Mouse (Mus musculus) liver, embryonic 14.5 days (tissue): Measurements from ENCODE around the gene Btbd9. TPM values are rescaled to one million over a fixed set of nuclear protein-coding genes. Genes with fewer than 3 reads are reported as not detected.

Experiments used
- ATAC-seq: fragments of 200-750 bp; cut with Nextera tagmentation; 2 replicates; pipeline ENCODE4 v1.8.0; 2017; ENCODE audit warnings: moderate number of reproducible peaks, mild to moderate bottlenecking, moderate library complexity; ENCODE audit not compliant: insufficient read depth
- DNase-seq, 3 experiments: peaks; one replicate each; pipeline ENCODE4 v3.0.0-alpha.2; 2012 to 2013; ENCODE audit warnings: low read depth in 3 of 3, low spot score in 3 of 3
- H3K27ac ChIP-seq: fragments of 300-500 bp; sonication (generic); 2 replicates; pipeline ENCODE4 v1.5.1; 2014; ENCODE audit warnings: moderate library complexity, mild to moderate bottlenecking, control low read depth, inconsistent platforms
- H3K27me3 ChIP-seq: fragments of 300-500 bp; sonication (generic); 2 replicates; pipeline ENCODE4 v1.6.1; 2014; ENCODE audit warnings: mild to moderate bottlenecking, low read length, moderate library complexity; ENCODE audit not compliant: control insufficient read depth, insufficient read depth
- H3K36me3 ChIP-seq: fragments of 300-500 bp; sonication (generic); replicated peaks from 2 replicates; pipeline ENCODE4 v1.6.1; 2014; ENCODE audit warnings: low read depth; ENCODE audit not compliant: control insufficient read depth, insufficient read depth
- H3K4me1 ChIP-seq, 2 experiments: fragments of 200-500 bp in 1 of 2; fragments of 300-500 bp in 1 of 2; sonication (generic) in 1 of 2; replicated peaks; 2 replicates each; pipeline ENCODE4 v1.6.1; 2012 to 2014; ENCODE audit warnings: antibody characterized with exemption in 1 of 2, inconsistent platforms in 1 of 2, low read length in 1 of 2; ENCODE audit not compliant: control insufficient read depth in 2 of 2, insufficient read depth in 2 of 2
- H3K4me2 ChIP-seq: fragments of 300-500 bp; sonication (generic); 2 replicates; pipeline ENCODE4 v1.6.1; 2014; ENCODE audit warnings: low read depth, mild to moderate bottlenecking, control low read depth, moderate library complexity
- H3K4me3 ChIP-seq, 2 experiments: fragments of 200-500 bp in 1 of 2; fragments of 300-500 bp in 1 of 2; sonication (generic) in 1 of 2; 2 replicates each; pipeline ENCODE4 v1.5.1; 2012 to 2014; ENCODE audit warnings: low read depth in 2 of 2, low read length in 2 of 2, mild to moderate bottlenecking in 2 of 2, control low read depth in 1 of 2, inconsistent platforms in 1 of 2, moderate library complexity in 1 of 2; ENCODE audit not compliant: insufficient read depth in 1 of 2
- H3K9ac ChIP-seq: fragments of 300-500 bp; sonication (generic); replicated peaks from 2 replicates; pipeline ENCODE4 v1.6.1; 2014; ENCODE audit warnings: mild to moderate bottlenecking, control low read depth, moderate library complexity
- H3K9me3 ChIP-seq: fragments of 300-500 bp; sonication (generic); 2 replicates; pipeline ENCODE4 v1.6.1; 2016; ENCODE audit warnings: low read length, mixed read lengths; ENCODE audit not compliant: control insufficient read depth
- CTCF ChIP-seq: IDR thresholded peaks from 2 replicates; pipeline ENCODE4 v1.5.1; 2016; ENCODE audit warnings: antibody characterized with exemption, low read depth, control low read depth
- EP300 ChIP-seq: IDR thresholded peaks from 2 replicates; pipeline ENCODE4 v1.6.1; 2016; ENCODE audit warnings: antibody characterized with exemption, low read depth
- WGBS: fragments of 180-500 bp; shearing (Covaris S2); extraction: QIAGEN DNeasy Blood & Tissue Kit; methylation state at CpG from one replicate; pipeline ENCODE4 v1.1.7; 2014; ENCODE audit not compliant: insufficient replicate concordance; 5-methylcytosine and 5-hydroxymethylcytosine counted together
- polyA plus RNA-seq, 2 experiments: library from polyadenylated mRNA; depleted of rRNA in 1 of 2; stranded (reverse) in 1 of 2; unstranded in 1 of 2; fragments of >200 nt; fragmentation: Nextera tagmentation in 1 of 2; extraction: Ambion mirVana in 1 of 2; gene quantifications; 2 replicates each; pipeline versions ENCODE4 v1.2.1 to v1.2.3; 2012 to 2014

Btbd9 gene
- polyA plus RNA-seq, 2 experiments, result 2.7 to 9.6 TPM

- no peaks in the 10 kb centered on the region for H3K9me3 ChIP-seq
- TF ChIP-seq CTCF (no peak), EP300 (no peak)
- no peak overlapping the region for H3K4me3 ChIP-seq
- 54% methylated on average over 10 of the region's 10 CpGs for WGBS
- peaks cover 0 to 4% of the 10 kb centered on the region in 2 experiments; a peak in 1 of 4 replicates for H3K4me1 ChIP-seq
- no peaks in the 10 kb centered on the region for H3K27me3 ChIP-seq
- no peak overlapping the region for H3K27ac ChIP-seq
- DNase-seq, result no peak
- ATAC-seq, result no peak
- no peak overlapping the region for H3K4me2 ChIP-seq
- H3K36me3 ChIP-seq, result no peaks in the 10 kb centered on the region
- no peak overlapping the region for H3K9ac ChIP-seq
Observed at GRCm38 (mm10) chr17:30261307-30261982, 314.8 kb downstream of the Btbd9 start.

- no peaks in the 10 kb centered on the region for H3K27me3 ChIP-seq
- no peak overlapping the region for H3K27ac ChIP-seq
Observed at GRCm38 (mm10) chr17:30260641-30261306, 315.5 kb downstream of the Btbd9 start.

GRCm38 (mm10) chr17:30259938-30260337 lies 316.4 kb downstream of the Btbd9 start:
- DNase-seq (no peak), ATAC-seq (no peak)
- H3K4me1 ChIP-seq, result peaks cover 0 to 4% of the 10 kb centered on the region in 2 experiments; a peak in 1 of 4 replicates
- no peaks in the 10 kb centered on the region for H3K27me3 ChIP-seq
- no peaks in the 10 kb centered on the region for H3K36me3 ChIP-seq
- H3K4me2 ChIP-seq, result no peak overlapping the region
- H3K9me3 ChIP-seq, result no peaks in the 10 kb centered on the region
- H3K9ac ChIP-seq, result no peak overlapping the region
- no peak overlapping the region for H3K4me3 ChIP-seq
- no peak for TF ChIP-seq CTCF
- H3K27ac ChIP-seq, result no peak overlapping the region
- 63% methylated on average over 6 of the region's 6 CpGs for WGBS

More at GRCm38 (mm10) chr17:30260641-30261306, 315.5 kb downstream of the Btbd9 start:
- peaks cover 0 to 4% of the 10 kb centered on the region in 2 experiments; a peak in 1 of 4 replicates for H3K4me1 ChIP-seq
- no peak overlapping the region for H3K4me3 ChIP-seq
- 59% methylated on average over 6 of the region's 6 CpGs for WGBS
- no peak overlapping the region for H3K9ac ChIP-seq
- TF ChIP-seq EP300 (no peak), CTCF (no peak)
- no peaks in the 10 kb centered on the region for H3K36me3 ChIP-seq
- H3K4me2 ChIP-seq, result no peak overlapping the region
- no peak for DNase-seq
- ATAC-seq, result no peak
- H3K9me3 ChIP-seq, result no peaks in the 10 kb centered on the region

- ATAC-seq (no peak), DNase-seq (no peak)
- Histone ChIP-seq H3K36me3 (no peaks in the 10 kb centered on the region), H3K27me3 (no peaks in the 10 kb centered on the region), H3K9ac (no peak overlapping the region), H3K4me2 (no peak overlapping the region), H3K4me3 (no peak overlapping the region), H3K27ac (no peak overlapping the region), H3K9me3 (no peaks in the 10 kb centered on the region), H3K4me1 (peaks cover 0 to 4% of the 10 kb centered on the region in 2 experiments; a peak in 1 of 4 replicates)
- WGBS, result 58% methylated on average over 4 of the region's 4 CpGs
- TF ChIP-seq EP300, result no peak
- TF ChIP-seq CTCF, result no peak
Observed at GRCm38 (mm10) chr17:30258480-30258879, 317.8 kb downstream of the Btbd9 start.

GRCm38 (mm10) chr17:30255928-30256560 lies 320.2 kb downstream of the Btbd9 start:
- no peak for ATAC-seq

More at GRCm38 (mm10) chr17:30255928-30256560, 320.2 kb downstream of the Btbd9 start:
- no peak overlapping the region for H3K9ac ChIP-seq
- DNase-seq, result no peak
- H3K9me3 ChIP-seq, result no peaks in the 10 kb centered on the region
- TF ChIP-seq CTCF (no peak), EP300 (no peak)
- 68% methylated on average over 8 of the region's 8 CpGs for WGBS
- H3K4me1 ChIP-seq, result no peaks in the 10 kb centered on the region
- no peak overlapping the region for H3K4me2 ChIP-seq
- no peak overlapping the region for H3K4me3 ChIP-seq
- H3K27me3 ChIP-seq, result no peaks in the 10 kb centered on the region
- H3K36me3 ChIP-seq, result no peaks in the 10 kb centered on the region
- H3K27ac ChIP-seq, result no peak overlapping the region
